Mouse (Mus musculus): ENCODE results near the gene Lce3e. TPM values are rescaled to one million over a fixed set of nuclear protein-coding genes. Genes with fewer than 3 reads are reported as not detected.

Gene Lce3e
- total and polyA plus RNA-seq, 3 experiments = not detected

DNA sequence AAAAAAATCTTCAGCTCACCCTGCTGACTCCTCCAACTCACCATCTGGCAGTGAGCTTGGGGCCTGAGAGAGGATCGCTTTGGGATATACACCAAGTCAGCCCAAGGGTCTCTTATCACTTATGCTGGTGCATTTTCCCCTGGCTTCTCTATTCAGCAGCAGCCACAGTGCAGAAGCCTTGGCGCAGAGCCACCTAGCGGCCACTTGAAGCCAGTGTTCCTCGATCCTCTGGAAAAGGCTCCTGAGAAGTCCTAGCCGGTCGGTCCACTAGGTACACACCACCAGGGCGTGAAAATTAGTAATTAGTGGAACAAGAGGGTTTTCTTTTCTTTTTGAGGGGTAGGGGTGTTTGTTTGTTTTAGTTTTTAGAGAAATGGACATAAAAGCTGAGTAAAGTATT lies 31.8 kb downstream of the Lce3e start (continued):
- TF ChIP-seq ZKSCAN1 (IDR thresholded peaks at IDR 0.05; ENCODE audit: low read depth, low read length) (no peak), TBP (IDR thresholded peaks at IDR 0.05; ENCODE audit: low read depth, low read length) (no peak), MAZ (IDR thresholded peaks at IDR 0.05; ENCODE audit: low read depth, low read length) (no peak), ZC3H11A (IDR thresholded peaks at IDR 0.05; ENCODE audit: low read depth, low read length) (0 out of 2 replicates have a peak, but pooled peaks have one; percentile 6), MYB (IDR thresholded peaks at IDR 0.05; ENCODE audit: low read depth, low read length) (no peak), E2F4 (IDR thresholded peaks at IDR 0.05; ENCODE audit: borderline replicate concordance, low read depth, low read length) (no peak), MAFK (IDR thresholded peaks at IDR 0.05; ENCODE audit: borderline replicate concordance, low read depth, low read length) (no peak), NRF1 (IDR thresholded peaks at IDR 0.05; ENCODE audit: insufficient read depth, low read depth, low read length, poor library complexity, severe bottlenecking) (no peak), SMC3 (IDR thresholded peaks at IDR 0.05; ENCODE audit: low read depth, low read length) (peak; percentile 63), ZNF384 (IDR thresholded peaks at IDR 0.05; ENCODE audit: low read depth, low read length) (no peak)

- no peaks in the 10 kb centered on the region for H3K9me3 ChIP-seq (replicated peaks; ENCODE audit: insufficient read depth, low read length)
- DNase-seq (ENCODE audit: low read depth, low spot score) = no peak
- no peaks in the 10 kb centered on the region for H3K36me3 ChIP-seq (ENCODE audit: control insufficient read depth in 1 of 2, insufficient read depth in 2 of 2, low read length in 2 of 2)
- no peaks in the 10 kb centered on the region for H3K79me2 ChIP-seq (ENCODE audit: control insufficient read depth, insufficient read depth, low read length, poor library complexity)
- no peak overlapping the region for H3K9ac ChIP-seq (ENCODE audit: control insufficient read depth, low read depth, low read length, poor library complexity, severe bottlenecking)
- TF ChIP-seq NELFE (IDR thresholded peaks at IDR 0.05; ENCODE audit: low read depth, low read length) (no peak), KAT2A (conservative IDR thresholded peaks at IDR 0.05; ENCODE audit: low read depth, low read length) (no peak), CHD1 (IDR thresholded peaks at IDR 0.05; ENCODE audit: low read depth, low read length) (no peak), USF2 (IDR thresholded peaks at IDR 0.05; ENCODE audit: borderline replicate concordance in 1 of 2, insufficient read depth in 1 of 2, low read depth in 1 of 2, low read length in 2 of 2) (no peak), POLR2AphosphoS2 (IDR thresholded peaks at IDR 0.05; ENCODE audit: low read length) (no peak), E2F4 (IDR thresholded peaks at IDR 0.05; ENCODE audit: borderline replicate concordance, low read depth, low read length) (no peak), TCF12 (IDR thresholded peaks at IDR 0.05; ENCODE audit: low read depth, low read length) (no peak), MYB (IDR thresholded peaks at IDR 0.05; ENCODE audit: low read depth, low read length) (no peak), BHLHE40 (IDR thresholded peaks at IDR 0.05; ENCODE audit: borderline replicate concordance, low read depth, low read length) (no peak), POLR2AphosphoS5 (IDR thresholded peaks at IDR 0.05; ENCODE audit: borderline replicate concordance, low read depth, low read length) (no peak), MYC (IDR thresholded peaks at IDR 0.05; ENCODE audit: low read depth, low read length) (no peak), GATA1 (IDR thresholded peaks at IDR 0.05; ENCODE audit: low read depth, low read length) (no peak), ZC3H11A (IDR thresholded peaks at IDR 0.05; ENCODE audit: low read depth, low read length) (no peak), NRF1 (IDR thresholded peaks at IDR 0.05; ENCODE audit: insufficient read depth, low read depth, low read length, poor library complexity, severe bottlenecking) (no peak), MXI1 (IDR thresholded peaks at IDR 0.05; ENCODE audit: low read depth, low read length) (no peak), RCOR1 (IDR thresholded peaks at IDR 0.05; ENCODE audit: low read depth, low read length) (no peak), GABPA (IDR thresholded peaks at IDR 0.05; ENCODE audit: low read depth, low read length) (no peak)
- no peaks in the 10 kb centered on the region for H3K4me1 ChIP-seq (ENCODE audit: control insufficient read depth in 1 of 2, insufficient read depth in 2 of 2, low read length in 2 of 2)
- no peak overlapping the region for H3K27ac ChIP-seq (ENCODE audit: control insufficient read depth, low read depth, low read length)
- H3K27me3 ChIP-seq (ENCODE audit: control insufficient read depth in 1 of 2, insufficient read depth in 2 of 2, low read length in 2 of 2) = no peaks in the 10 kb centered on the region
- no peak overlapping the region for H3K4me3 ChIP-seq (ENCODE audit: control insufficient read depth in 1 of 2, insufficient read depth in 1 of 2, low read depth in 2 of 2, low read length in 2 of 2)
These were observed 33.8 kb downstream of the Lce3e start for GRCm38 (mm10) chr3:93000621-93001020.
